Mouse (Mus musculus) stomach, embryonic 16.5 days (tissue): Measurements from ENCODE around the gene Pole. TPM values are rescaled to one million over a fixed set of nuclear protein-coding genes. Genes with fewer than 3 reads are reported as not detected.
A peak's percentile ranks its signal among the peaks of the same experiment; 100 is the strongest.

Source experiments
- ATAC-seq: fragments of 200-750 bp; cut with Nextera tagmentation; 2 replicates; pipeline ENCODE4 v1.8.0; 2017; ENCODE audit warnings: moderate number of reproducible peaks, moderate TSS enrichment; ENCODE audit not compliant: insufficient read depth, low FRiP score
- H3K27ac ChIP-seq: fragments of 300-500 bp; sonication (generic); 2 replicates; pipeline ENCODE4 v1.5.1; 2014; ENCODE audit warnings: low read length
- H3K27me3 ChIP-seq: fragments of 300-500 bp; sonication (generic); 2 replicates; pipeline ENCODE4 v1.6.1; 2014; ENCODE audit warnings: low read length, control low read depth, mixed read lengths; ENCODE audit not compliant: control insufficient read depth, insufficient read depth
- H3K36me3 ChIP-seq: fragments of 300-500 bp; sonication (generic); 2 replicates; pipeline ENCODE4 v1.6.1; 2014; ENCODE audit warnings: low read length; ENCODE audit not compliant: control insufficient read depth, insufficient read depth
- H3K4me1 ChIP-seq: fragments of 300-500 bp; sonication (generic); 2 replicates; pipeline ENCODE4 v1.6.1; 2014; ENCODE audit warnings: low read length, control low read depth, mixed read lengths; ENCODE audit not compliant: control insufficient read depth, insufficient read depth
- H3K4me2 ChIP-seq: fragments of 300-500 bp; sonication (generic); 2 replicates; pipeline ENCODE4 v1.6.1; 2014; ENCODE audit warnings: low read depth, low read length, mixed read lengths
- H3K4me3 ChIP-seq: fragments of 300-500 bp; sonication (generic); replicated peaks from 2 replicates; pipeline ENCODE4 v1.5.1; 2014; ENCODE audit warnings: mild to moderate bottlenecking, low read length
- H3K9ac ChIP-seq: fragments of 300-500 bp; sonication (generic); 2 replicates; pipeline ENCODE4 v1.6.1; 2014; ENCODE audit warnings: low read length
- H3K9me3 ChIP-seq: fragments of 300-500 bp; sonication (generic); replicated peaks from 2 replicates; pipeline ENCODE4 v1.6.1; 2016; ENCODE audit warnings: low read length, control low read depth; ENCODE audit not compliant: control insufficient read depth
- WGBS: fragments of 180-500 bp; shearing (Covaris S2); extraction: QIAGEN DNeasy Blood & Tissue Kit; methylation state at CpG from one replicate; pipeline ENCODE4 v1.1.7; 2014; 5-methylcytosine and 5-hydroxymethylcytosine counted together
- polyA plus RNA-seq: library from polyadenylated mRNA; unstranded; fragments of >200 nt; fragmentation: Nextera tagmentation; extraction: Ambion mirVana; gene quantifications from 2 replicates; pipeline ENCODE4 v1.2.1, GENCODE M21; 2015

Gene Pole
- polyA plus RNA-seq, result 18.8 and 21.9 TPM in 2 replicates

DNA sequence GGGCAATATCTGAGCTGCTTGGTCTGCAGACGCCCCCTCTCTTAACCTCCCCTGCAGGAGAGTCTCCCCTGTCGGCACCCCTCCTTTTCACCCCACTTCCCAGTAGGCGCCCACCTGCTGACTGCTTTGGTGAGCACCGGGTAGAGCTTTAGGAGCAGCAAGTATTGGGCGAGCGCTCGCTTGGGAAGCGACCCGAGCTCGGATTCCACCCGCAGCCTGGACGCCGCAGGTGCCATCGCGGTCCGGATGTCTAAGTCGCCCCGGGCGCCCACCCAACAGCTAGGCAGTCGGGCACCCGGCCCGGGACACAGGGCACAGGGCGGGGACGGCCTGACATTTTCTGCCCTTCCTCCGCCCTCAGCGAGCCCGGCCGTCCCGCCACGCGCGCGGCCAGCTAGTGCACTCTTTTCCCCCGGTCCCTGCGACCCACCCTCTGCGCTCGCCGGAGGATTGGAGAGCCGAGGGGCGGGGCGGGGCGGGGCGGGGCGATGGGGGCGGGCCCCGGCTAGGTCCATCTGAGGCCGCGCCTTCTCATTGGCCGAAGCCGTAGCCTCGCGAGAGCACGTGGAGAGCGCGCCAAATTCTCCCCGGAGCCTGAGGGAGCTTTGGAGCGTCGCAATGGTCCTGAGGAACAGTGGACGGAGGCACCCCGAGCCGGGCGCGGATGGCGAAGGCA, at the start of gene Pole, which contains the start of gene Pxmp2:
Gene Pole, plus strand, starts transcription at position 537 of the 676 bp plus-strand sequence.
Gene Pxmp2, minus strand, starts transcription at position 417 of the 676 bp plus-strand sequence.
- Histone ChIP-seq H3K4me3 (peak within 1 kb of the TSS; percentile 78), H3K27ac (peak within 1 kb of the TSS; percentile 20; the same call in 1 of the 2 replicates), H3K9me3 (no peaks in the 10 kb centered on the region), H3K4me1 (peaks cover 8% of the 10 kb centered on the region; the same call in 1 of the 2 replicates), H3K4me2 (peak within 1 kb of the TSS; percentile 90), H3K27me3 (peaks cover 6% of the 10 kb centered on the region), H3K36me3 (0 out of 2 replicates have a peak, but pooled peaks cover 1% of the 10 kb centered on the region), H3K9ac (peak within 1 kb of the TSS; percentile 87)
- peak; percentile 99 for ATAC-seq
- under 1% methylated on average over 64 of the region's 64 CpGs for WGBS

DNA sequence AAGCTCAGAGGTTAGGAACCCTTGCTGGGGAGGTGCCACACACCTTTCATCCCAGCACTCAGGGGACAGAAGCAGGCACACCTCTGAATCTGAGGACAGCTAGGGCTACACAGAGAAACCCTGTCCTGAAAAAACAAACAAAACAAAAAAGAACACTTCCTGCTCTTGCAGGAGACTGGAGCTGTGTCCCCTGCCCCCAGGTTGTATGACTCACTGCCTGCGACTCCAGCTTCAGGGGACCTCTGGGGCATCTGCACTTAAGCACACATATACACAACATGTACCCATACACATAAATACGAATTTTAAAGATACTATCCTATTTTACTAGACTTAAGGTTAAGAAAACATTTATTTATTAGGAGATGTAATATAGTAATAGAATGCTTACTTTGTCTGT, 42.0 kb upstream of the Pole start:
- H3K9me3 ChIP-seq, result no peaks in the 10 kb centered on the region
- no peaks in the 10 kb centered on the region for H3K27me3 ChIP-seq
- H3K27ac ChIP-seq, result no peak overlapping the region
- H3K9ac ChIP-seq, result no peak overlapping the region
- H3K4me3 ChIP-seq, result no peak overlapping the region
- no peaks in the 10 kb centered on the region for H3K4me1 ChIP-seq
- 77% methylated on average over 2 of the region's 2 CpGs for WGBS
- H3K36me3 ChIP-seq, result peaks cover 24% of the 10 kb centered on the region
- H3K4me2 ChIP-seq, result no peak overlapping the region
- no peak for ATAC-seq

DNA sequence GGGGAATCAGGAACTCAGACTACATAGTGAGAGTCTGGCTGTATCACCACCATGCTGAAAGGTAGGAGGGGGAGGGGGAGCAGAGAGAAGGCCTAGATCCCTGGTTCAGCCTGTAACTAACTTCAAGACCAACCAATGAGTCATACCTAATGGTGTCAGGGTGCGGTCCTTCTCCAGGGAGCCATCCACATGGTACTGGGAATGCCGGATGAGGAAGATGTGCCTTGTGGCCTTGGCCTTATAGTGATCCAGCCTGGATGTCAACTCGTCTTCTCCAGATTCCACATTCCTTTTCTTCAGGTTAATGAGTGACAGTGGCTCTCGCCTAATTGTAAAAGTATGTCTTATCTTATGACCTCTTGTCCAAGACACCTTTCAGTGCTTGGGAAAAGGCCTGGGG, 19.2 kb upstream of the Pole start:
- Histone ChIP-seq H3K9ac (no peak overlapping the region), H3K4me3 (no peak overlapping the region), H3K4me1 (peaks cover 8% of the 10 kb centered on the region; the same call in 1 of the 2 replicates), H3K27me3 (no peaks in the 10 kb centered on the region), H3K9me3 (no peaks in the 10 kb centered on the region), H3K36me3 (peaks cover 13% of the 10 kb centered on the region), H3K4me2 (no peak overlapping the region), H3K27ac (no peak overlapping the region)
- 86% methylated on average over 4 of the region's 4 CpGs for WGBS
- ATAC-seq, result no peak

DNA sequence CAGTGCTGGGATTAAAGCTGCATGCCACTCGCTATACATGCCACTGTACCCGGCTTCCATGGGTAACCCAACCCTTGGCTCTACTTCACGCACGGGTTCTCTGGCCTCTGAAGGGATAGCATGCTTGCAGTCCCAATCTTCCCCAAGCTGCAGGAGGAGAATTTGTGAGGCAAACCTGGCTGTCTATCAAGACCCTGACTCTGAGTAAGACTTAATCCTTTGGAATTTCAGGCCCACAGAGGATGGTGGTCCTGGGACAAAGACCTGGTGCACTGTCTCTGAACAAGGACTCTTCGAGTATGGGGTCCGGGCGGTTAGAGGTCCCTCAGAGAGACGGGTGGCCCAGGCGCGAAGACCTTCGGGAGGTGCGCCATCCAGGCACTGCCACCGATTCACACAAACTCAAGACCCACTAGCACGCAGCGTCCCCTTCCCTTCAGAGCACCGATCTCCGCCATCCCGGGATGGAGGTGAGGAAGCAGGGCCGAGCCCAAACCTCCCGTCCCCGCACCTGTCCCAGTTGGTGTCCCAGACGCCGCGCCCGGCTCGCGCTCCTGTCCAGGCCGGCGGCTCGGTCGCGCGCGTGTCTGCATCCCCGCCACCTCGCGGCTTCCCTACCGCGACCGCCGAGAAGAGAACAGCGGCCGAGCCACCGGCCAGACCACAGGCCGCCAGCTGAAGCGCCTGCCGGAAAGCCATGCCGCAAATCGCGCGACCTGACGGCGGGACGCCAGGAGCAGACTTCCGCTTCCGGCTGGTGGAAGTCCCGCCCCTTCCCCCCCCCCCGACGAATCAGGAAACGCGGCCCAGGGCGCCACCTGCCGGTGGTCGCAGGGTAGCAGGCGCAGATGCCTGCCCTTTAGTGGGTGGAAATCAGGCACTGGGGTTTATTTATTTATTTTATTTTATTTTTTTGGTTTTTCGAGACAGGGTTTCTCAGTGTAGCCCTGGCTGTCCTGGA, 16.7 kb upstream of the Pole start, which contains the start of gene Pgam5:
Gene Pgam5, minus strand, starts transcription at position 773 of the 961 bp plus-strand sequence.
- peak; percentile 84 for ATAC-seq
- peaks cover 8% of the 10 kb centered on the region; the same call in 1 of the 2 replicates for H3K4me1 ChIP-seq
- peak within 1 kb of the TSS; percentile 70 for H3K27ac ChIP-seq
- H3K9ac ChIP-seq, result peak within 1 kb of the TSS; percentile 92
- under 1% methylated on average over 66 of the region's 66 CpGs for whole genome bisulfite sequencing
- H3K4me2 ChIP-seq, result peak within 1 kb of the TSS; percentile 92
- H3K36me3 ChIP-seq, result peaks cover 11% of the 10 kb centered on the region
- peak within 1 kb of the TSS; percentile 88 for H3K4me3 ChIP-seq
- no peaks in the 10 kb centered on the region for H3K9me3 ChIP-seq
- no peaks in the 10 kb centered on the region for H3K27me3 ChIP-seq

DNA sequence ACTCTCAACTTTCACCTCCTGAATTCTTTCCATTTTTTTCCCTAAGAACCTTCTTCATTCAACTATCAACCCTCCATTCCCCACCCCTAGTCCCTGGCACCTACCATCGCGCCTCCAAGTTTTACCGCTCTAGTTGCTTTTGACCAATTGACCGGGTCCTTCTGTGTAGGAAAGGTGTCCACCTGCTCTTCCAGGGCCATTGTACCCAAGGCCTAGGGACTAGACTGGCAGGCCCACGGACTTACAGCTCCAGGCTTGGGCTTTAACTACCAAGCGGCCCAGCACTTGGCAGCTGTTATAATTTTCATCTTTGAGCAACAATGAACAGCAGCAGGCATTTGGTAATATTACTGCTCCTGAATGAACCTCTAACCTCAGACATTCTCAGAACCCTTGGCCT, 15.9 kb upstream of the Pole start:
- peaks cover 8% of the 10 kb centered on the region; the same call in 1 of the 2 replicates for H3K4me1 ChIP-seq
- 0 out of 2 replicates have a peak, but pooled peaks cover 3% of the 10 kb centered on the region for H3K36me3 ChIP-seq
- no peaks in the 10 kb centered on the region for H3K27me3 ChIP-seq
- H3K4me3 ChIP-seq, result no peak overlapping the region
- 92% methylated on average over 6 of the region's 6 CpGs for WGBS
- no peak overlapping the region for H3K27ac ChIP-seq
- H3K9me3 ChIP-seq, result no peaks in the 10 kb centered on the region
- H3K9ac ChIP-seq, result no peak overlapping the region
- no peak for ATAC-seq
- H3K4me2 ChIP-seq, result no peak overlapping the region; the same call in 1 of the 2 replicates

DNA sequence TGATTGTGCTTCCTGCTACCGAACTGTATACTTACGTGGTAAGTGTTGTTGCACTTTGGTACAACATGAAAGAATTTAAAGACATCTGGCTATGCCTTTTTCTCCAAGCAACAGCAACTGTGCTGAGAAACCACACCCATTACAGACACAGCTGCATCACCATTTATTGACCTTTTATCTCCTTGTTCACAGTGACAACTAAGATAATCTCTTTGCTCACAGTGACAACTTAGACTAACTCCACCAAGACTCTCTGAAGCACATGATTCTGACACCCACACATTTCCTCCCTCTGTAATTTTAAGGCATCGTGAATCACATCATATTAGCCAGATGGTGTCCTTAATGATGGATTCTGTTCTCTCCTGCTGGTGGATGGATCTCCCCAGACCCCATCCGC, 12.0 kb upstream of the Pole start:
- Histone ChIP-seq H3K9me3 (no peaks in the 10 kb centered on the region), H3K4me2 (no peak overlapping the region), H3K36me3 (no peaks in the 10 kb centered on the region), H3K9ac (no peak overlapping the region), H3K27ac (no peak overlapping the region), H3K4me1 (no peaks in the 10 kb centered on the region), H3K4me3 (no peak overlapping the region), H3K27me3 (no peaks in the 10 kb centered on the region)
- no peak for ATAC-seq
- 83% methylated on average over 4 of the region's 4 CpGs for WGBS

DNA sequence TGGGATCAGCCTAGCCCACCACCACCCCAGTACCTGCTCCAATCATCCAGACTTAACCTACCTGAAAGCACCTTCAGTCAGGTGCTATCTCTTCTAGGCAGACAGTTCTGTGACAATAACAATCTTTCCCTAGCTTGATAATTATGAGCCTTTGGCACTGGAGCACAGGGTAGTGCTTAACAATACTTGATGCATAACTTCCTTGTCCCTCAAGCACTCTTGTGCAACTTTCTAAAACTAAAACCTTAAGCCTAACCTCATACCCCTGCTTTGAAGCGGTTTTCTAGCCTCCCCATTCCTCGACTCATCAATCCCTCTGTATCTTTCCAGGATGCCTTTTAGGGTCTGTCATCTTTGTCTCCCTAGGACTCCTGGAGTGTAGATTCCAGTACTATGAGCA, 11.3 kb upstream of the Pole start:
- Histone ChIP-seq H3K9me3 (no peaks in the 10 kb centered on the region), H3K36me3 (no peaks in the 10 kb centered on the region), H3K4me2 (no peak overlapping the region), H3K4me3 (no peak overlapping the region), H3K27me3 (no peaks in the 10 kb centered on the region), H3K9ac (no peak overlapping the region), H3K4me1 (no peaks in the 10 kb centered on the region), H3K27ac (no peak overlapping the region)
- ATAC-seq, result no peak
- 71% methylated on average over 2 of the region's 2 CpGs for WGBS

DNA sequence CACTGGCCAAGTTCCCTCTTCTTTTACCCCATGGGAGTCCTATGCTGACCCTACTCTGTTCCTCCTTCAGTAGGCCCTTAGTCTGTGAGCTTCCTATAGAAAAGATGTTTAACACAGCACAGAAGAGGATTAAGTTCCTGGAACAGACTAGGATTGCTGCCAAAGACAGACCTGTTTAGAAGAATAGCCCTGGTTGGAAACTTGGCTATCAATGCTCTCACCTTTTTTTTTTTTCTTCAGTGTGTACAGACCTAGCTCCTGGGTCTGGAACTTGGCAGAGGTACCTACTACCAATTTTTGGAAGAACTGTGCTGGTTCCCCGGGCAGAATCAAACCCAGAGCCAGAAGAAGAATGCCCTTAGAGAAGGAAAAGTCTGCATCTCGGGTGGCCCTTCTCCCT, 9.7 kb upstream of the Pole start:
- H3K4me3 ChIP-seq, result no peak overlapping the region
- H3K9me3 ChIP-seq, result no peaks in the 10 kb centered on the region
- no peaks in the 10 kb centered on the region for H3K27me3 ChIP-seq
- no peak for ATAC-seq
- no peak overlapping the region for H3K27ac ChIP-seq
- H3K4me2 ChIP-seq, result no peak overlapping the region
- no peaks in the 10 kb centered on the region for H3K4me1 ChIP-seq
- H3K36me3 ChIP-seq, result no peaks in the 10 kb centered on the region
- 82% methylated on average over 2 of the region's 2 CpGs for WGBS
- H3K9ac ChIP-seq, result no peak overlapping the region

DNA sequence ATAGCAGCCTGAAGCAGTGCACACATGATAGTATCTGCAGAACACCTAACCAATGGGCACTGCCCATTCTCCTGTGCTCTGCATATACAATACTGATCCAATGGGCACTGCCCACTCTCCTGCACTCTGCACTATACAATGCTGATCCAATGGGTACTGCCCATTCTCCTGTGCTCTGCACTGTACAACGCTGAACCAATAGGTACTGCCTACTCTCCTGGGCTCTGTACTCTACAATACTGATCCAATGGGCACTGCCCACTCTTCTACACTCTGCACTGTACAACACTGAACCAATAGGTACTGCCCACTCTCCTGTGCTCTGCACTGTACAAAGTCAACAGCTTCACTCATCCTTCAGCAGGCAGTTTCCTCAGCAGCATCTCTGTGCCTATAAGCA, 9.2 kb upstream of the Pole start:
- Histone ChIP-seq H3K4me2 (no peak overlapping the region), H3K27me3 (no peaks in the 10 kb centered on the region), H3K4me1 (no peaks in the 10 kb centered on the region), H3K27ac (no peak overlapping the region), H3K4me3 (no peak overlapping the region), H3K9ac (no peak overlapping the region), H3K36me3 (no peaks in the 10 kb centered on the region), H3K9me3 (no peaks in the 10 kb centered on the region)
- ATAC-seq, result peak; percentile 33; the same call in 1 of the 2 replicates
- 93% methylated on average over 1 of the region's 1 CpGs for WGBS
